Mouse (Mus musculus) spleen, adult 18-20 months (tissue): ENCODE measurements around the gene Foxj1.
"Not testable (repeated sequence)": the region's sequence is repeated elsewhere in the genome, so short reads cannot be mapped to it uniquely, and the experiment has no call there.

Experiments
- DNase-seq, 2 experiments: peaks; one replicate each; pipeline ENCODE4 v3.0.0; 2022; ENCODE audit warnings: mixed read lengths in 2 of 2

The Foxj1 gene

GRCm38 (mm10) chr11:116335244-116336036 lies at the start of gene Foxj1:
TSS of gene Foxj1 (minus strand) at chr11:116335399.
- peak; percentile 90 to 97 for DNase-seq

- DNase-seq: no peak
Observed at GRCm38 (mm10) chr11:116384171-116384570, 49.0 kb upstream of the Foxj1 start.

GRCm38 (mm10) chr11:116383070-116383469 lies 47.9 kb upstream of the Foxj1 start:
- not testable (repeated sequence) for DNase-seq

- DNase-seq: no peak
Observed at GRCm38 (mm10) chr11:116380767-116381166, 45.6 kb upstream of the Foxj1 start.

- no peak for DNase-seq
Observed at GRCm38 (mm10) chr11:116379530-116379929, 44.3 kb upstream of the Foxj1 start.

GRCm38 (mm10) chr11:116376945-116377661 lies 41.9 kb upstream of the Foxj1 start:
- DNase-seq: no peak

GRCm38 (mm10) chr11:116371894-116372450 lies 36.8 kb upstream of the Foxj1 start:
- DNase-seq: no peak

GRCm38 (mm10) chr11:116369633-116370032 lies 34.4 kb upstream of the Foxj1 start:
- peak in 1 of 2 experiments; percentile 16 for DNase-seq

GRCm38 (mm10) chr11:116369051-116369450 lies 33.9 kb upstream of the Foxj1 start:
- DNase-seq: no peak

GRCm38 (mm10) chr11:116368116-116368515 lies 32.9 kb upstream of the Foxj1 start:
- peak; percentile 76 to 91 for DNase-seq

- DNase-seq: no peak
Observed at GRCm38 (mm10) chr11:116366647-116367046, 31.4 kb upstream of the Foxj1 start.

- no peak for DNase-seq
Observed at GRCm38 (mm10) chr11:116366124-116366523, 30.9 kb upstream of the Foxj1 start.

GRCm38 (mm10) chr11:116365432-116365831 lies 30.2 kb upstream of the Foxj1 start:
- DNase-seq: no peak

- no peak for DNase-seq
Observed at GRCm38 (mm10) chr11:116362015-116362414, 26.8 kb upstream of the Foxj1 start.

GRCm38 (mm10) chr11:116360915-116361314 lies 25.7 kb upstream of the Foxj1 start:
- not testable (repeated sequence) for DNase-seq

GRCm38 (mm10) chr11:116359652-116360051 lies 24.5 kb upstream of the Foxj1 start:
- no peak for DNase-seq

- no peak for DNase-seq
Observed at GRCm38 (mm10) chr11:116358926-116359637, 23.9 kb upstream of the Foxj1 start.

GRCm38 (mm10) chr11:116354521-116354920 lies 19.3 kb upstream of the Foxj1 start:
- no peak for DNase-seq

GRCm38 (mm10) chr11:116353535-116353934 lies 18.3 kb upstream of the Foxj1 start:
- DNase-seq: no peak

GRCm38 (mm10) chr11:116351294-116351693 lies 16.1 kb upstream of the Foxj1 start:
- no peak for DNase-seq

GRCm38 (mm10) chr11:116347955-116348354 lies 12.8 kb upstream of the Foxj1 start:
- no peak for DNase-seq

- DNase-seq: no peak
Observed at GRCm38 (mm10) chr11:116347012-116347411, 11.8 kb upstream of the Foxj1 start.
